Mouse (Mus musculus): ENCODE measurements around the gene L3hypdh. TPM values are rescaled to one million over a fixed set of nuclear protein-coding genes. Genes with fewer than 3 reads are reported as not detected.
"Not testable (repeated sequence)": the region's sequence is repeated elsewhere in the genome, so short reads cannot be mapped to it uniquely, and the experiment has no call there.

The L3hypdh gene
- polyA plus RNA-seq, 1 experiment from 2014 or later = 19.5 TPM

GRCm38 (mm10) chr12:72053303-72053702, 31.9 kb downstream of the L3hypdh start:
- Histone ChIP-seq H3K9me3 (replicated peaks) (peaks cover 5% of the 10 kb centered on the region; the same call in 1 of the 2 replicates), H3K27ac (ENCODE audit: poor library complexity, severe bottlenecking) (no peak overlapping the region), H3K4me3 (no peak overlapping the region), H3K27me3 (replicated peaks) (no peaks in the 10 kb centered on the region), H3K4me1 (replicated peaks) (no peaks in the 10 kb centered on the region), H3K4me2 (no peak overlapping the region), H3K9ac (no peak overlapping the region), H3K36me3 (no peaks in the 10 kb centered on the region)
- no peak for ATAC-seq (ENCODE audit: insufficient number of reproducible peaks, low FRiP score)
- 41% methylated on average over 6 of the region's 6 CpGs for WGBS

- WGBS = 73% methylated on average over 6 of the region's 6 CpGs
- Histone ChIP-seq H3K9ac (no peak overlapping the region), H3K27me3 (replicated peaks) (no peaks in the 10 kb centered on the region), H3K27ac (ENCODE audit: poor library complexity, severe bottlenecking) (no peak overlapping the region), H3K36me3 (no peaks in the 10 kb centered on the region), H3K4me2 (no peak overlapping the region), H3K4me1 (replicated peaks) (no peaks in the 10 kb centered on the region), H3K4me3 (no peak overlapping the region), H3K9me3 (replicated peaks) (peaks cover 5% of the 10 kb centered on the region; the same call in 1 of the 2 replicates)
- ATAC-seq (ENCODE audit: insufficient number of reproducible peaks, low FRiP score) = no peak
Measured at GRCm38 (mm10) chr12:72052571-72052970, 32.7 kb downstream of the L3hypdh start.

GRCm38 (mm10) chr12:72050821-72051220, 34.4 kb downstream of the L3hypdh start:
- H3K27ac ChIP-seq (ENCODE audit: poor library complexity, severe bottlenecking) = no peak overlapping the region
- no peak overlapping the region for H3K9ac ChIP-seq
- 0 out of 2 replicates have a peak, but pooled peaks cover 2% of the 10 kb centered on the region for H3K4me1 ChIP-seq (replicated peaks)
- H3K9me3 ChIP-seq (replicated peaks) = peaks cover 8% of the 10 kb centered on the region; the same call in 1 of the 2 replicates
- no peaks in the 10 kb centered on the region for H3K36me3 ChIP-seq
- no peaks in the 10 kb centered on the region for H3K27me3 ChIP-seq (replicated peaks)
- no peak overlapping the region for H3K4me2 ChIP-seq
- 82% methylated on average over 4 of the region's 4 CpGs for WGBS
- no peak overlapping the region for H3K4me3 ChIP-seq
- ATAC-seq (ENCODE audit: insufficient number of reproducible peaks, low FRiP score) = no peak

GRCm38 (mm10) chr12:72050156-72050555, 35.1 kb downstream of the L3hypdh start:
- WGBS = 83% methylated on average over 5 of the region's 5 CpGs
- H3K4me3 ChIP-seq; ATAC-seq (ENCODE audit: insufficient number of reproducible peaks, low FRiP score); H3K27ac ChIP-seq (ENCODE audit: poor library complexity, severe bottlenecking); H3K9me3 ChIP-seq (replicated peaks); H3K4me1 ChIP-seq (replicated peaks); H3K27me3 ChIP-seq (replicated peaks); H3K4me2 ChIP-seq; H3K9ac ChIP-seq; H3K36me3 ChIP-seq: not testable (repeated sequence)

GRCm38 (mm10) chr12:72047513-72047912, 37.7 kb downstream of the L3hypdh start:
- H3K27ac ChIP-seq (ENCODE audit: poor library complexity, severe bottlenecking) = no peak overlapping the region
- no peak for ATAC-seq (ENCODE audit: insufficient number of reproducible peaks, low FRiP score)

GRCm38 (mm10) chr12:72041238-72041637, 44.0 kb downstream of the L3hypdh start:
- Histone ChIP-seq H3K4me3 (no peak overlapping the region), H3K9ac (no peak overlapping the region), H3K36me3 (no peaks in the 10 kb centered on the region), H3K9me3 (replicated peaks) (peaks cover 9% of the 10 kb centered on the region; the same call in 1 of the 2 replicates), H3K27ac (ENCODE audit: poor library complexity, severe bottlenecking) (no peak overlapping the region), H3K4me2 (no peak overlapping the region), H3K4me1 (replicated peaks) (peaks cover 33% of the 10 kb centered on the region), H3K27me3 (replicated peaks) (no peaks in the 10 kb centered on the region)
- ATAC-seq (ENCODE audit: insufficient number of reproducible peaks, low FRiP score) = no peak
- WGBS = 86% methylated on average over 3 of the region's 3 CpGs

More at GRCm38 (mm10) chr12:72047513-72047912, 37.7 kb downstream of the L3hypdh start:
- H3K4me2 ChIP-seq = no peak overlapping the region
- no peaks in the 10 kb centered on the region for H3K36me3 ChIP-seq
- H3K9ac ChIP-seq = no peak overlapping the region
- no peaks in the 10 kb centered on the region for H3K27me3 ChIP-seq (replicated peaks)
- WGBS = 6% methylated on average over 2 of the region's 2 CpGs
- H3K4me1 ChIP-seq (replicated peaks) = 0 out of 2 replicates have a peak, but pooled peaks cover 2% of the 10 kb centered on the region
- H3K9me3 ChIP-seq (replicated peaks) = peaks cover 9% of the 10 kb centered on the region; the same call in 1 of the 2 replicates
- no peak overlapping the region for H3K4me3 ChIP-seq

GRCm38 (mm10) chr12:72039501-72039900, 45.7 kb downstream of the L3hypdh start:
- Histone ChIP-seq H3K4me2 (no peak overlapping the region), H3K9ac (no peak overlapping the region), H3K27ac (ENCODE audit: poor library complexity, severe bottlenecking) (0 out of 2 replicates have a peak overlapping the region, but pooled peaks have one; percentile 13), H3K9me3 (replicated peaks) (peaks cover 4% of the 10 kb centered on the region; the same call in 1 of the 2 replicates), H3K36me3 (no peaks in the 10 kb centered on the region), H3K4me3 (no peak overlapping the region), H3K4me1 (replicated peaks) (peaks cover 35% of the 10 kb centered on the region), H3K27me3 (replicated peaks) (no peaks in the 10 kb centered on the region)
- WGBS = 22% methylated on average over 8 of the region's 8 CpGs
- no peak for ATAC-seq (ENCODE audit: insufficient number of reproducible peaks, low FRiP score)

- no peak overlapping the region for H3K27ac ChIP-seq (ENCODE audit: poor library complexity, severe bottlenecking)
- no peaks in the 10 kb centered on the region for H3K27me3 ChIP-seq (replicated peaks)
- H3K9ac ChIP-seq = no peak overlapping the region
- H3K4me2 ChIP-seq = no peak overlapping the region
- no peaks in the 10 kb centered on the region for H3K36me3 ChIP-seq
- no peak overlapping the region for H3K4me3 ChIP-seq
- WGBS = 15% methylated on average over 2 of the region's 2 CpGs
- H3K4me1 ChIP-seq (replicated peaks) = peaks cover 35% of the 10 kb centered on the region
- no peak for ATAC-seq (ENCODE audit: insufficient number of reproducible peaks, low FRiP score)
- peaks cover 4% of the 10 kb centered on the region; the same call in 1 of the 2 replicates for H3K9me3 ChIP-seq (replicated peaks)
Measured at GRCm38 (mm10) chr12:72038866-72039265, 46.4 kb downstream of the L3hypdh start.

- H3K4me2 ChIP-seq = no peak overlapping the region
- peaks cover 4% of the 10 kb centered on the region; the same call in 1 of the 2 replicates for H3K9me3 ChIP-seq (replicated peaks)
- peaks cover 35% of the 10 kb centered on the region for H3K4me1 ChIP-seq (replicated peaks)
- ATAC-seq (ENCODE audit: insufficient number of reproducible peaks, low FRiP score) = no peak
- 56% methylated on average over 6 of the region's 6 CpGs for WGBS
- H3K27ac ChIP-seq (ENCODE audit: poor library complexity, severe bottlenecking) = peak overlapping the region; percentile 77; the same call in 1 of the 2 replicates
- no peak overlapping the region for H3K9ac ChIP-seq
- H3K36me3 ChIP-seq = no peaks in the 10 kb centered on the region
- no peaks in the 10 kb centered on the region for H3K27me3 ChIP-seq (replicated peaks)
- no peak overlapping the region for H3K4me3 ChIP-seq
Measured at GRCm38 (mm10) chr12:72037049-72037448, 48.2 kb downstream of the L3hypdh start.

- Histone ChIP-seq H3K4me2 (no peak overlapping the region), H3K4me1 (replicated peaks) (peaks cover 41% of the 10 kb centered on the region), H3K27me3 (replicated peaks) (no peaks in the 10 kb centered on the region), H3K36me3 (no peaks in the 10 kb centered on the region), H3K4me3 (no peak overlapping the region), H3K9ac (no peak overlapping the region; the same call in 1 of the 2 replicates), H3K9me3 (replicated peaks) (peaks cover 4% of the 10 kb centered on the region; the same call in 1 of the 2 replicates), H3K27ac (ENCODE audit: poor library complexity, severe bottlenecking) (peak overlapping the region; percentile 77)
- WGBS = 14% methylated on average over 9 of the region's 9 CpGs
- 0 out of 2 replicates have a peak, but pooled peaks have one; percentile 57 for ATAC-seq (ENCODE audit: insufficient number of reproducible peaks, low FRiP score)
Measured at GRCm38 (mm10) chr12:72036097-72036661, 49.1 kb downstream of the L3hypdh start.

- no peaks in the 10 kb centered on the region for H3K36me3 ChIP-seq
- 65% methylated on average over 6 of the region's 6 CpGs for WGBS
- ATAC-seq (ENCODE audit: insufficient number of reproducible peaks, low FRiP score) = no peak
- 0 out of 2 replicates have a peak overlapping the region, but pooled peaks have one; percentile 28 for H3K9ac ChIP-seq
- no peak overlapping the region for H3K4me3 ChIP-seq
- H3K9me3 ChIP-seq (replicated peaks) = no peaks in the 10 kb centered on the region
- H3K4me2 ChIP-seq = no peak overlapping the region
- peaks cover 13% of the 10 kb centered on the region for H3K4me1 ChIP-seq (replicated peaks)
- H3K27ac ChIP-seq (ENCODE audit: poor library complexity, severe bottlenecking) = no peak overlapping the region
- no peaks in the 10 kb centered on the region for H3K27me3 ChIP-seq (replicated peaks)
Measured at GRCm38 (mm10) chr12:72031794-72032193, 53.4 kb downstream of the L3hypdh start.

All from heart, embryonic 12.5 days (tissue).